Mouse (Mus musculus): ENCODE measurements around the gene Dusp5. TPM values are rescaled to one million over a fixed set of nuclear protein-coding genes. Genes with fewer than 3 reads are reported as not detected.
"Not testable (repeated sequence)": the region's sequence is repeated elsewhere in the genome, so short reads cannot be mapped to it uniquely, and the experiment has no call there.

Dusp5 gene
- total RNA-seq (2021), result 10 to 100 TPM; 18.7 to 20.7 TPM

DNA sequence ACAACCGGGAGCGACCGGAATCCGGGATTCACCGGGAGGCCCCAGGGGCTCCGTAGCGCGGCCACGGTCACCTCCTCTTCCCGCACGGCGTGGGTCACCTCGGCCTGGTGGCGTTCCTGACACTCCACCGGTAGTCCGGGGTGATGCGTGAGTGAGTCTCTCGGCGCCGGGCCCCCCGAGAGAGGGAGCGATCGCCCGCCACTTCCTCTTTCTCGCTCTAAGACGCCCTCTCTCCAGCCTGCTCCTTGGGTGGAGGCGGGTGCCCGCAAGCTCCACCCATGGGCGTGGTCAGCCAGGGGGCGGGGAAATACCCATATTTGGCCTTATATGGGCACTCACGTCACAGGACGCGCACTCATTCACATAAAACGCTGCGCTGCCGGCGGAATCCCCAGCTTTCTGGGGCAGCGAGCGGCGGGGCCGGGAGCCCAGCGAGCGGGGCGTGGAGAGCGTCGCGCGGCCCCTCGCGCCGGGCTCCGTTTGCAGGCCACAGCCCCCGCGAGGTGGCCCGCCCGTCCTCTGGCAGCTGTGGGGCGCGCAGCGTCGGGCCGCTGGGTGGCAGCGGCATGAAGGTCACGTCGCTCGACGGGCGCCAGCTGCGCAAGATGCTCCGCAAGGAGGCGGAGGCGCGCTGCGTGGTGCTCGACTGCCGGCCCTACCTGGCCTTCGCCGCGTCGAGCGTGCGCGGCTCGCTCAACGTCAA is at the start of gene Dusp5:
TSS of gene Dusp5 (plus strand) at position 358 of the 703 bp plus-strand sequence.
- peak; percentile 100 for DNase-seq

DNA sequence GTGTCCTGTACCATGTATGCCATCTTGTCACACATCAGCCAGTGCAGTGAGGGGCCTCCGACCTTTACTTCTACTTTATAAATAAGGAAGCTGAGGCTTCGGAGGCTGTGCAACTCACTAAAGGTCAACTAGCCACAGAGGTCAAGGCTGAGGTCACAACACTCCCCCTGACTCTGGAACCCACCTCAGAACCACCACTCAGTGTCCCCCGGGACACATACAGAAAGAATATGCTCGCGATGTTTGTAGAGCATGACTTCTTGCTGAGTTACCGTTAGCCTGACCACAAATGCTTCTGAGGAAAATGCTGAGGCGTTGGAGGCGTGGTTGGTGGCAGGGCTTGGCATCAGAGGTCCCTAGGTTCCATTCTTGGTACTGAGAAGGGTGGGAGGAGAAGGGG is 49.3 kb upstream of the Dusp5 start:
- DNase-seq, result no peak

DNA sequence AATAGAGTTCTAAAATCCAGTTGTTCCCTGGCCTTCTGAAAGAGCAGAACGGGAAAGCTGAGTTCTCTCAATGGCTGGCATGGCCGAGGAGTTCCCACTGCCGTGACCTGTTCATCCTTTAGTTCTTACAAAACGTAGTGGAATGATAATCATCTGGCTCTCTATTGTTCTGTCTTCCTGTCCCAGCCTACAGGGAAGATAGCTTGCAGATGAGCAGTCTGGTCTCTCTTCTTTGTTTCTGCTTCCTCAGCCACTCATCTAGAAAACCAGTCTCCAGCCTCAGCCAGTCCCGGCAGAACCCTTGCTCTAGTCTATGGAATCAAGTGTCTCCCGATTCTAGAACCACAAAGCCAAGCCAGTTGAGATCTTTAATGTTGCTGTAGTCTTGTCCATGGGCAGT is 46.8 kb upstream of the Dusp5 start:
- no peak for DNase-seq

DNA sequence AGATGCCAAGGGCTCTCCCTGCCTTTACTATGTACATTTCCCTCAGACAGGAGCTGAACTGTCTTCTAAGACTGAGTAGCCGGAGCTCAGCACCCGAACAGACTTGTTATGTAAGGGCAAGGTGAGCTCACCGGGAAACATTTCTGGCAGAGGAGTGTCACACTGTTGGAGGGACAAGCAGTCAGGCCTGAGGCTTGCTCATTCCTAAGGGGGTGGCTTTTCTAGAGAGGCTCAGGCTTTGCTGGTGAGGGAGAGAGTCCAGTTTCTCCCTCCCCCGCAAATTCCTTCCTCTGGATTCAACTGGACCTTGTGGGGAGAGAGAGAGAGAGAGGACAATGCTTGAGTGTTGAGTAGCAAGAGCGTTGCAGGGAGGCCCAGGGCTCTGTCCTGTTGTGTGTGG is 46.4 kb upstream of the Dusp5 start:
- no peak for DNase-seq

DNA sequence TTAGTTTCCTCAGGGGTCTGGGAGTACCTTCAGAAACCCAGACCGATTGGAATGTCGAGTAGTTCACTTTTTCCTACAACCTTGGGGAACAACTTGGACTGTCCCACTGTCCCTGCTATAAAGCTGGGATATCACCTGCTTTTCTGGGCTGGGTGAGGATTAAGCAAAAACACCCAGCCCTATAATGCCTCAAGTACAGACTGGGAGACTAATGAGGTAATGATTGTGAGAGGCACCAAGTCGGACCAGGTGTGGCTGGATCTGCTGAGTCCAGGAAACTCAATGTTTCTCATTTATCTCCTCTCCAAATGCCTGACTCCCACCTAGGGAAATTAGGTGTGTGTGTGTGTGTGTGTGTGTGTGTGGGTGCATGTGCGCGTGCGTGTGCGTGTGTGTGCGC is 44.9 kb upstream of the Dusp5 start:
- DNase-seq, result no peak

DNA sequence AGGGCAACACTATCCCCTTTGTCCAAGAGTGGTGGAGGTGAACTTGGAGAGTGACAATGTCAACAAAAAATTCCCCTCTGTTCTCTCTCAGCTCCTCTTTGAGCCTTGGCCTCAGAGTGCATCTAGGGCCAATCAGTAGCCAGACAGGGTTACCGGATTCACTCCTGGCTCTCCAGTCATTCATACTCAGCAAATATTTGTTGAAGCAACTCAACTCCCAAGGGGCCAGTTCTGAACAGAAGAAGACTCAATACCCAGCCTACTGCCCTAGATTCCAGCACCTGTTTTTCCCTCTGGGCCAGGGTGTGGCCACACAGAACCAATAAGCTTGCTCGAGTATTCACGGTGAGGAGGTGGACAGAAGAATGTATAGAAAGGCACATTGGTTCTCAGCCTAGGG is 44.0 kb upstream of the Dusp5 start:
- DNase-seq, result no peak

DNA sequence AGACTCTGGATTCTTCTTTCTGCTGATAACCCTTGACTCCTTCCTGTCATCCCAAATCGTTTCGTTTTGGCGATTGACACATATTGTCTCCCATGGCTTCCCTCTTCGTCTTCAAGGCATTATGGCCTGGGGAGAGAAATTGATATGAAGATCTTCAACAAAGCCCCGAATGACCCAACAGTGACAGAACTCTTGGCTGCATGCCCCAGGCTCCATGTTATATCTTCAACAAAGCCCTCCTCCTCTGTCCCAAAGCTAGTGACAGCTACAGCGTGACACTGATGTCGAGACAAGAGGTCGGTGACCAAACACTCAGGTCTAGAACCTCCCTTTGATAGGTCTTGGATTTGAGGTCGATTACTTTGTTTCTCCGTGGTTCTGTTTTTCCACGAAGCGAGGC is 39.7 kb upstream of the Dusp5 start:
- DNase-seq, result no peak

DNA sequence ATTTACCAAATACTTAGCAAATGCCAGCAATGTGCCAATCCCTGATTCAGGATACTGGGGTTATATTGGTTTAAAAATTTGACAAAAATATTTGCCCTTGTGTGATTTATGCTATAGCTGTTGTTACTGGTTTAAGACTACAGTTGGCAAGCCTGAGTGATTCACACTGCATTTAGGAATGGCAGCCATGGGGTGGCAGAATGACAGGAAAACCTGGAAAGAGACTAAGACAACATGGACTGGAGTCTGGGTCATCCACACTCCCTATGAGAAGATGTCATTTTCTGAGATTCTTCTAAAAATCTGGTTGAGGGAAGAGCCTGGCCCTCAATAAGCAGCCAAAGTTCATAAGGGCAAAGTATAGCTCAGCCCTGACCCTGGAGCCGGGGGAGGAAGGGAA is 39.0 kb upstream of the Dusp5 start:
- no peak for DNase-seq

DNA sequence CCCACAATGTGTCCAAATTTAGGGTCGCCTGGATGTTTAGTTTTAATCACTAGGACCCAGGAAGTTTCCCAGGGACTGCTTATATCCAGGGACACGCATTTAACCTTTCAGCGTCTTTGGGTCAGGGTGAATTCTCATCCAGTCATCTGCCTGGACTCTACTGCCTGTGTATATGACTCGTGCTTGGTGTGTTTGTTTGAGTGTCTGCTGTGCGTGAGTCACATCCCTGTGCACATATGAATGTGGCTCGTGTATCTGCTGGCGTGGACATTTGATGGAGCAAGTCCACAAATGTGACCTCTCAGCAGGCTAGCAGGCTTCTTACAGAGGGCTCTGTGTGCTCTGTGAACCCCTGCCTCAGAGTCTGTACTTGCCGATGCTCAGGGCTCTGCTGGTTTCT is 38.0 kb upstream of the Dusp5 start:
- DNase-seq, result no peak

DNA sequence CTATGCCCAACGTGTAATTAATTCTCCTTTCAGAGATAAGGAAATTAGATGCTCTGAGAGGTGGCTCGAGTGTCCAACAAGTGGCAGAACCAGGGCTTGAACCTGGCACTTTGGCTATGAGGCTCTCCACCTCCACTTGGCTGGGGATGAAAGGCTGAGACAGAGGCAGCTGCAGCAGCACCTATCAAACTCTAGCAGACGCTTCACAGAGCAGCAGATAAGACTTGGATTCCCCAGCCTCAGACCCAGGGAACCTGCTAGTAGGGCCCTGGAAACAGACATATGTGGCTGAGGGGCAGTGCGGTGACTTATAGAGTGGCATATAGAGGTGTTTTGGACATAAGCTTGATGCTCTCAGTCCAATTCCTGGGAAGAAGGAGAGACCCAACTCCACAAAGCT is 36.4 kb upstream of the Dusp5 start:
- no peak for DNase-seq

DNA sequence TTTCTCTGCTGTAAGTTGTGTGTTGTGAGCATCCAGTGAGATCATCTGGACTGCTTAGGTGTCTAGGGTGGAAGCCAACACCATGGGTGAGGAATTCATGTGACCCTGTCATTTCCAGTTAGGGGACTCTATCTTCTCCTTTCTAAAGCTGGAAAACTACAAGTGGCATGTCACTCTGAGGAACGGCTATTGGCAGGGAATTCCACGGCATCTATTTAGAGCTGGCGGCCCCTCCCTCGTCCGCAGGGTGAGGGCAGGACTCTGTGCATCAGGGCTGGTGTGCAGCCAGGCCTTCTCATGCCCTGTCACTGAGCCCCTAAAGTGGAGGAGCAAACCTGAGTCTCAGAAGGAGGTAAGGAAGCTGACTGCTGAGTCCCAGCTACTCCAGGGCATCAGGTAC is 35.0 kb upstream of the Dusp5 start:
- peak; percentile 71 for DNase-seq

DNA sequence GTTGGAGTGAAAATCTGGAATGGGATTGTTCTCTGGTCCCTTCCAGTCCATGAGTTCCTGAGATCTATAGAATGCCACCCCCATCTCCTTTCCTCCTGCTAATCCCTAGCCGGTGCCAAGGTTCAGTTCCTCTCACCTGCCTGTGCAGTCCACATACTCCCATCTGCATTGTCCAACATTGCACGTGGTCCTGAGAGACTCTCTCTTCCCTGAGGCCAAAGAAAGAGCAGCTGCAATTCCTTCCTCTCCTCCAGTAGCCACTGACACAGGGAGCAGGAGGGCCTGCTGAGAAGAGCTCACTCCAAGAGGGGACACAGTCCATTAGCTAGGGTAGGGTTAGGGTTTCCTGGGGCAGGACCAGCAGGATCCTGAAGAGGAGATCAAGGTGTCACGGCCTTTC is 31.0 kb upstream of the Dusp5 start:
- DNase-seq, result no peak

DNA sequence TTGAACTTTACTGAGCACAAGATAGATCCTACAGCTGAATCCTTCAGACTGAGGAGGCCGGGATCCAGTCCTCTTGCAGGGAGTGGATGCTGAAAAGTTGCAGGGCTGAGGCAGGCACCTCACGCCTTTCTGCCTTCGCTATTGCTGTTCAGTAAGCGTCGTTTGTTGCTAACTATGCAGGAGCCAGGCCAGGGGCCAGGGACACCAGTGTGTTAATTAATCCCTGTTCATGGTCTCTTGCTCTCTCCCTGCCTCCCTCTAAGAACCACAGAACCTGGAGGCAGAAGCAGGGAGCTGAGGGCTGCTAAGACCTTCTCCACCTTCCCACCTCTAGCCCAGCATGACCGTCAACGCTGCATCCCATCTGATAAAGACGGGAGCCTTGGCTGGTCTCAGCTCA is 29.9 kb upstream of the Dusp5 start:
- DNase-seq, result no peak

DNA sequence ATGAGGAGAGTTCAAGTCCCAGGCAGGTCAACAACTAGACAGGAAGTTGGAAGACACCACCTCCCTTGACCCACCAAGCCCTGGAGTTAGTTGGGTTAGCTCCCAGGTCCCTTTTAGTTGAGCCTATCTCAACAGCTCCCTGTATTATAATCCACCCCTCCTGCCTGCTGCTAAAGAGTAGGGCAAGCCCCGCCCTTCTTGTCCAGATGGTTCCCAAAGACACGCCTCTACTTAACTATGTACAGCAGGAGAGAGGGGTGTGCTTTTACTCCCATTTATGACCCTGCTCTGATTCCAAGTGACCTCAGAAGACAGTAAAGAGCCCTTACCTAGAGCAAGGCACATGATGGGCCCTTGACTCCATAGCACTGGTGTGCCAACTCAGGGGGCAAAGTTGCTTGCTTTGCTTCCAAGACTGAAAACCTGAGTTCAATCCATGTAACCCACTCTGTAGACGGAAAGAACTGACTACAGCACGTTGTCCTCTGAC is 29.4 kb upstream of the Dusp5 start:
- no peak for DNase-seq

DNA sequence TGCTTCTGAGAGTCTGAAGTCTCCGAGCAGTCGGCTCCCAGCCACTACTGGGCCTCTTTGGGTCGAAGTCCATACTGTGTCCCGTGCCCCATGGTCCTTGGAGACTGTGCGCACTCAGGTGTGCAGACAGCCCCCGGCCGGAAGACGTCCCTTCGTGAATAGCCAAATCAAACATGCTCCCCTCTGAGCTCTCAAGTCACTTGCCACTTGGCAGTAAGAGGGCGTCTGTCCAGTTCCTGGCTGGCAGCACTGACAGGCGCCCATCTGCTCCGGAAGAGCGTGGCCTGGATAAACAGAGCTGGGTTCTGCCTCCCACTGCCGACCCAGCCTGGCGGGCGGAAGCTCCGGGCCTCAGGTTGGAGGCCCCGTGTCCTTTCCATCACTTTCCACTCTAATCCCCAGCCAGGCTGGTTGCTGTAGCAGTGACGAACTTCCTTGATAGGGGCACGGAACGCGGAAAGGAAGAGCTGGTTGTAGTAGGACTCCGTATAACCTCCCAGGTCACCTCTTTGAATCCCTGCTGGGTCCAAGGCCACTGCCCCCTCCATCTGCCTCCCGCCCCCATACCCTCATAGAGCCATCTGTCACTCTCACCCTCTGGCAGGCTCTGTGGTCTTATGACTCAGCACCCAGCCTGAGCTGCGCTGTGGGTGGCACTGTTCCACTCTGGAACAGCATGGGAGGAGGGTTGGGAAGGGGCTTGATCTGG is 28.5 kb upstream of the Dusp5 start:
- peak; percentile 46 for DNase-seq

DNA sequence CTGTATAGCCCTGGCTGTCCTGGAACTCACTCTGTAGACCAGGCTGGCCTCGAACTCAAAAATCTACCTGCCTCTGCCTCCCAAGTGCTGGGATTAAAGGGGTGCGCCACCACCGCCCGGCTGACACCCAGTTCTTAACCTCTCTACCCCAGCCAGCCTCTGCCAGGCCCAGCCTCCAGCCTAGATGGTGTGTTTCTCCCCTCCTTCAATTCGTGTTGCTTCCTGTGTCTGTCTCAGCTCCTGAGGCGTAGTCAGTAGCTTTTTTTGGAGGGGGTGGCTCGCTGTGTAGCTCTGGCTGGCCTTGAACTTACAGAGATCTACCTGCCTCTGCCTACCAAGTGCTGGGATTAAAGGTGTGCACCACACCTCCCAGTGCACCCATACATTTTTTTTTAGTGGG is 27.7 kb upstream of the Dusp5 start:
- DNase-seq, result not testable (repeated sequence)

DNA sequence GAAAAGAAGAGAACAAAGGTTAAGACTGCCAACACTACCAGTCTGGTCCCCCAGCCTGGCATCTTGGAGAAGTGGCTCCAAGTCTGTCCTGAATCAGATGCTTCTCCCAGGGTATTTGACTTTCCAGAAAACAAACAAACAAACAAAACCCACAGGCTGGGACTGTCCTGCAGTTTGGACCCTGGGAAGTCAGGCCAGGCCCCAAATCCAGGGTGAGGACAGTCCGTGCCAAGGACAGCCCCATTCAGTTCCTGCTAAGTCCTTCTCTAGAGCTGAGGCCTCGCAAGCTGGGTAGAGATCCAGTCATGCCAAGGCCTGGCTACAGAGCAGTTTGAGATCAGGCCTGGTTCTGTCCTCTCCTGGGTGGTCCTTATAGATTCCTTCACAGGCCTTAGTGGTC is 27.1 kb upstream of the Dusp5 start:
- no peak for DNase-seq

DNA sequence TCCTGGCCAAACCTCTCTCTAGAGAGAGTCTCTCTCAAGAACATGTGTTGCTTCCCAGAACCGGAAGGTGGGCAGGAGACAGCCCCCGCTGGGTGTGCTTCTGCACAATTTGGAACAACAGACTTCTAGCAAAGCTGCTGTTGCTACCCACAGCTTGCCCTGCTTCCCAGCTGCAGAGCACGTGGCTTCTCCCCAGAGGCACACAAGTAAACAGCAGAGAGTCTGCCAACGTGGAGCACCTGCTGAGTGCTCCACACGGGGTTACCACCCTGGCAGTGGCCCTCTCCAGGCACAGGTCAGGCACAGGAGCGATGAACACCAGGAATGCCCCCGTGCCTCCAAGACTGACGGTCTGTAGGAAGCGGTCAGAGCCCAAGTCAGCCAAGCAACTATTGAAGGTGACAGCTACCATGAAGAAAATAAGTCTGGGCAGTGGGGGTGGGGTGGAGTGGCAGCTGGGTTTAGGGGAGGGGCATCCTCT is 26.0 kb upstream of the Dusp5 start:
- DNase-seq, result no peak

DNA sequence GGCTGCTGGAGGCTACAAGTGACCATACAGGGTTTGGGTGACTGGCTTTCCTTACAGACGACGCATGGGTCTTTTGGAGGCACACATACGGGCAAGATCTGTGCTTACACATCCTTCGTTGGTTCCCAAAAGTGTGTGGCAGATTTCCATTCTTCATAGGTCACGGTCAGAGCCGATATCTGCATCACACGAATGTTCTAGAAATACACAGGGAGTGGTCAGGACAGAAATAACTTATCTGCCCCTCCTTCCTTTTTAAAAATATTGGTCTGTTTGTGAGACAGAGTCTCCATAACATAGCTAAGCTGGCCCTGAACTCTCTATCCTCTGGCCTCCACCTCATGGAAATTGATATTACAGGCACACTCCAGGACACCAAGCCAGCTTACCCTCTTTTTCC is 24.7 kb upstream of the Dusp5 start:
- DNase-seq, result no peak

DNA sequence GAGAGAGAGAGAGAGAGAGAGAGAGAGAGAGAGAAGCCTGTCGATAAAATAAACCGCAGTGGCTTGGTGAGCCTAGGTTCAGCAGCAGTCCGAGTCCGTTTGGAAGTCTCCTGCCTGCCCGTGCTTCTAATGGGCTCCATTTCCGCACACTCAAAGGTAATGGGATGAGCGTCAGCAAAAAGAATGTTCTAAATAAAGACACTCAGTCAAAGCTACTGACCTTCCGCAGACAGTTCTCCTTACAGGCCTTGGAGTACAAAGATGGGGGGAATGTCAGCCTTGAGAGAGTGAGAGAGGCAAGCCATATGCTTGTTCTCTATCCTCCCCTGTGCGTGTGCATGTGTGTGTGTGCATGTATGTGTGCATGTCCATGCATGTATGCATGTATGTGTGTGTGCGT is 23.2 kb upstream of the Dusp5 start:
- no peak for DNase-seq

DNA sequence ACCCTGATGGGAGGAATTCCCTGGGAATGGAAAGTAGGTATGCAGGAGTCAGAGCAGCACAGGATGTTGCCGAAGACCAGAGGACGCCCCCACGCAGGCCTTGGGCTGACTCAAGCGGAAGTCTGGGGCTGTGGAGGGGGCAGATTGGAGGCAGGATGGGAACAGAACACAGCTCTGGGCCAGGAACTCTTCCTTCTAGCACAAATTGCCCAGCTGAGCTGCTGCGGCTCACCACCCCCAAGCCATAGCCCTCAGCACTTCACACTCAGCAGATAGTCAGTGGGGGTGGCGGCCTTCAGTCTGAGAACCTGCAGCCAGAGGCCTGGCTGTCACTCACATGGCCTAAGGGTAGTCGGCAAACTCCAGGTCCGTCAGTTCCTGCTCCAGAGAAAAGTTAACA is 21.4 kb upstream of the Dusp5 start:
- DNase-seq, result peak; percentile 65

DNA sequence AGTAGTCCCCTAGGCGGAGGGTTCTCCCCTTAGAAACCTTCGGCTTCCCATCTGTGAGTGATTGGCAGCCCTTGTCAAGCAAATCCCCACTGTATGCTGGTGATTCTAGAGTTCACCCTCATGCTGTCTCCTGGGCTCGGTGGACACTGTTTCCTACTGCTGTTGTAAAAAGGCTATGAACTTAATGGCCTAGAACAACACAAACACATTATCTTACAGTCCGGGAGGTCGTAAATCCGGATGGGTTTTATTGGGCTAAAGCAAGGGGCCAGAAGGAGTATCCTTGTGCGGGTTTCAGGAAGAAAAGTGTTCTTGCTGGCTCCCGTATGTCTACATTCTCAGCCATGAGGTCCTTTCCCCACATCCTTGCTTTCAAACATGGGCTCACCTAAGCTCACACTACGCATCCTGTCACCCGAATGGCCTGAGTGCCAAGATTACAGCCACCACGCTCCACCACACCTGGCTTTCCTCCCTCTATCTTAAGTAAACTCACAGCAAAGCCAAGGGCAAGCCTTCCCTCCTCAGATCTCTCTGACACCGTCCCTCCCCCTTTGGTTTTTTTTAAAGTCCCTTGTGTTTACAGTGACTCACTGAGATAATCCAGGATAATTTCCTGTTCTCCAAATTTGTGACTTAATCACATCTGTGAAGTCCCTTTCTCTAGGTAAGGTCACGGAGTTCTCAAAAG is 17.5 kb upstream of the Dusp5 start:
- DNase-seq, result no peak

DNA sequence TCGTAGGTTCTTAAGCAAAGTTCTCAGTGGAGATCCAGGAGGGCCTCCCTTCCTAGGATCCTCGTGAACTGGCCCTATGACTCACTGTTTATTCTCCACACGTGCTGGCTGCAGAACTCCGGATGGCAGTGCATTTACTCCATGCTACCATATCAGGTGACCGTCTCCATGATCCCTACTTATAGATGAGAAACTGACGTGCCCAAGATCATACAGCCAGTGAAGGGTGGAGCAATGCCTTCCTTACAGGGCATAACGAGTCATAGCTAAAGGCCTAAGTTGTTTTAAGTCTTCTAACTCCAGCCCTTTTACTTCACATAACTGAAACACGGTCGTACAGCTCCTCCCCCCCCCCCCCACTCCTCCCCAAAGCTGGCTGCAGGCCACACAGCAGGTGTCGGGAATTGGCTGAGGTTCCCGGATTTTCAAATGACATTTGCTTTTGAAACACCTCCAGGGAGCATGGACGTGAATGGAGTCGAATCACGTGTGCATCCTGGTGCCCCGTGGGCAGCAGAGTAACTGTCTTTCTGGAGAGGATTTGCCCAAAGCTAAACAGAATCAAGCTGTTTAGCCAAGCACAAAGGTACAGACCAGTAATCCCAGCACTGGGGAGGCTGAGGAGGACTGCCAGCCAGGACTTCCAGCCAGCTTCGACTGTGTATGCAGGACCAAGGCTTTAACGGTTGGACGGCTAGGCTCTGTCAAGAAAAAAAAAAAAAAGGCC is 11.4 kb upstream of the Dusp5 start:
- no peak for DNase-seq
